Mouse (Mus musculus) heart, postnatal 0 days (tissue): ENCODE results near the gene Ano6.

Experiments
- CTCF ChIP-seq: IDR thresholded peaks from 2 replicates; pipeline ENCODE4 v1.5.1; 2016; ENCODE audit warnings: antibody characterized with exemption, control low read depth, low read depth
- EP300 ChIP-seq: IDR thresholded peaks from 2 replicates; pipeline ENCODE4 v1.6.1; 2016; ENCODE audit warnings: antibody characterized with exemption, low read depth

DNA sequence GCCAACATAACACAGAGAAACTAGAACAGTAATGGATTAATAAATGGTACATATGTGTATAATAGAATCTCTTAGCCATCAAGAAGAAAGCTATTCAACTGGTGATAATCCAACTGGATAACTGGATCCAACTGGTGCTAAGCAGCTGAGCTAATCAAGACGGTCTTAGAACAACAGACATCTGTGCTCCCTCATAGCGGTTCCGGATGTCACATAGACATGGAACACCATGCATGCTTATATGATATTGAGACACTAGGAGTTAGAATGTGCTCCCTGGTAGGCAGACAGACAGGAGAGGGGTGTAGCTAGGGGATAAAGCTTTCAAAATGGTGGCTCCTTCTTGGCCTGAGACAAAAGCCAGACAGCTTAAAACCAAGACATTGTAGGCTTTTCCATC lies 197.3 kb downstream of the Ano6 start:
- no peak for TF ChIP-seq CTCF
- no peak for TF ChIP-seq EP300
